Mouse (Mus musculus) ES-Bruce4 (cell line): ENCODE measurements around the gene Mfap4.
A peak's percentile ranks its signal among the peaks of the same experiment; 100 is the strongest.

Experiments used
- CTCF ChIP-seq: IDR thresholded peaks from one replicate; pipeline ENCODE4 v1.8.1; 2011; ENCODE audit warnings: low read depth, low read length
- EP300 ChIP-seq: IDR thresholded peaks from 2 replicates; pipeline ENCODE4 v1.6.1; 2011; ENCODE audit warnings: low read depth, low read length; ENCODE audit not compliant: insufficient read depth

DNA sequence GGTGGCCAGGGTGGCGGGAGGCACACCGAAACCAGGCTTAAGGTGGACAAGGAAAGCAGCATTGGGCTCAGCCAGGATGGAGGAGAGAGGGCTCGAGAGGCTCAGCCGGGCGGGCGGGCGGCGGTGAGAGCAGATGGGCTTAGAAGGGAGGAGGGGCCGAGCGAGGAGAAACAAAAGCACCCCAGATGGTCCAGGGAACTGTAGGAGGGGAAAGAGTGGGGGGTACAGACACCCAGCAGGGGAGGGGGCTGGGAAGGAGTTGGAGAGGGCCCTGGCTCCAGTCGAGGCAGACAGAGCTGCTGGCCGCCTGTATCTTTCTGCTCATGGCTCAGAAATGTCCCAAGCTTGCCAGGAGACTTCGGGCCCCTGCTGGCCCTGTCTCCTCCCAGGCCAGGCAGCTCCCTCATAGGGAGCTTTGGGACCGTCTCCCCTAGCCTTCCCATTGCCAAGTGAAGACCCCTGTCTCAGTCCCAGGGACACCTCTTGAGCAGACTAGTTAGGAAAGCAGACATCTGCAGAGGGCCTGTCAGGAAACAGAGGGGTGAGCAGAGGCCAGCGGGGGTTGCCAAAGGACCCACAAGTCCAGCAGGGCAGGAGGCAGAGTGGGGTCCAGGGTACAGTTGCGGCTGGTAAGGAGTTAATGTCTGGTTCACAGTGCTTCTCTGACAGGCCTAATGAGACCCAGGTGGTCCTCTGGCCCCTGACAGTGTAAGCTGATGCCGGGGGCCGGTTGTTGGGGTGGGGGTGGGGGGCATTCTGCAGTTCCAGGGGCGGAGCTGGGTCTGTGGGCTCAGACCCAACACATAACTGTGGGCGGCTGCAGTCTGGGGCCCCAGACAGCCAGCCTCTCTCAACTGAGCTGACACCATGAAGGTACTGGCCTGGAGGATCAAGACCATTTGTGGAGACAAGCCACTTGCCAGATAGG is at the start of gene Mfap4:
- no peak for TF ChIP-seq CTCF
- 0 out of 2 replicates have a peak, but pooled peaks have one; percentile 19 for TF ChIP-seq EP300
